Mouse (Mus musculus) neural tube, embryonic 14.5 days (tissue): ENCODE data around the gene Megf11. TPM values are rescaled to one million over a fixed set of nuclear protein-coding genes. Genes with fewer than 3 reads are reported as not detected.

Experiments
- ATAC-seq: fragments of 200-750 bp; cut with Nextera tagmentation; 2 replicates; pipeline ENCODE4 v1.8.0; 2017; ENCODE audit warnings: low read depth, mild to moderate bottlenecking, moderate TSS enrichment, moderate library complexity
- H3K27ac ChIP-seq: fragments of 300-500 bp; sonication (generic); 2 replicates; pipeline ENCODE4 v1.5.1; 2014; ENCODE audit warnings: low read depth, mild to moderate bottlenecking, control low read depth, low read length, moderate library complexity, mixed read lengths
- H3K27me3 ChIP-seq: fragments of 300-500 bp; sonication (generic); 2 replicates; pipeline ENCODE4 v1.6.1; 2014; ENCODE audit warnings: low read length; ENCODE audit not compliant: control insufficient read depth, insufficient read depth
- H3K36me3 ChIP-seq: fragments of 300-500 bp; sonication (generic); 2 replicates; pipeline ENCODE4 v1.6.1; 2014; ENCODE audit warnings: low read length, mixed read lengths; ENCODE audit not compliant: control insufficient read depth, insufficient read depth
- H3K4me1 ChIP-seq: fragments of 300-500 bp; sonication (generic); 2 replicates; pipeline ENCODE4 v1.6.1; 2014; ENCODE audit warnings: low read length; ENCODE audit not compliant: control insufficient read depth, insufficient read depth
- H3K4me2 ChIP-seq: fragments of 300-500 bp; sonication (generic); 2 replicates; pipeline ENCODE4 v1.6.1; 2014; ENCODE audit warnings: mild to moderate bottlenecking, low read depth, low read length, control low read depth
- H3K4me3 ChIP-seq: fragments of 300-500 bp; sonication (generic); 2 replicates; pipeline ENCODE4 v1.5.1; 2014; ENCODE audit warnings: low read depth, low read length, control low read depth, mixed read lengths
- H3K9ac ChIP-seq: fragments of 300-500 bp; sonication (generic); replicated peaks from 2 replicates; pipeline ENCODE4 v1.6.1; 2014; ENCODE audit warnings: low read depth, mild to moderate bottlenecking, control low read depth, low read length, mixed read lengths
- H3K9me3 ChIP-seq: fragments of 300-500 bp; sonication (generic); 2 replicates; pipeline ENCODE4 v1.6.1; 2016; ENCODE audit warnings: low read length; ENCODE audit not compliant: control insufficient read depth
- WGBS: fragments of 180-500 bp; shearing (Covaris S2); extraction: QIAGEN DNeasy Blood & Tissue Kit; methylation state at CpG from one replicate; pipeline ENCODE4 v1.1.7; 2014; 5-methylcytosine and 5-hydroxymethylcytosine counted together
- polyA plus RNA-seq: library from polyadenylated mRNA; unstranded; fragments of >200 nt; fragmentation: Nextera tagmentation; extraction: Ambion mirVana; gene quantifications from 2 replicates; pipeline ENCODE4 v1.2.1, GENCODE M21; 2014

Megf11 gene
- polyA plus RNA-seq, 1 experiment from 2014 or later = 17.7 TPM

DNA sequence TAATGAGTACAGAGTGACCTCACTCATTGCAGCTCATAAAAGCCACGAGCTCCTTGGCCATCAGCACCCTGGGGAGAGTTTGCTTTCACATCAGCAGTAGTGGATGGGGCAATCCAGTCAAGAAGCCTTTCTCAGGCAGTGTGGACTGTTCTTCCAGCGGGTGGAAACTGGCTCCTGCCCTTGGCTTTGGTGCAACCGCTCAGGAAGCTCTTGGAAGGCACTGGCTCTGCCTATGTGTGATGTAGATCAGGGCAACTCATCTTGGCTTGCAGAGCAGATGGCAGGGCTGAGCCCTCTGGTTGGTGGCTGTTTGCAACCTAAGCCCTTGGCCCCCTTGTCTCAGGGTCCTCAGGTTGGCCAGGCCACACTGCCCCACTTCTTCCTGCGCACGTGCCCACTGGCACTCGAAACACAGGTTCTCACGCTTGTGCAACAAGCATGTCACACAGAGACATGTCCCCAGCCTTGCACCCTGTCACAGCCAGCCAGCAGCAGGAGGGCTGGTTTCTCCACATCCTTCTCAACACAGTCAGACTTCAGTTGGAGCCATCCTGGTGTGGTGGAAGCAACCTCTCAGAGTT is 22.1 kb downstream of the Megf11 start:
- 74% methylated on average over 7 of the region's 7 CpGs for WGBS

DNA sequence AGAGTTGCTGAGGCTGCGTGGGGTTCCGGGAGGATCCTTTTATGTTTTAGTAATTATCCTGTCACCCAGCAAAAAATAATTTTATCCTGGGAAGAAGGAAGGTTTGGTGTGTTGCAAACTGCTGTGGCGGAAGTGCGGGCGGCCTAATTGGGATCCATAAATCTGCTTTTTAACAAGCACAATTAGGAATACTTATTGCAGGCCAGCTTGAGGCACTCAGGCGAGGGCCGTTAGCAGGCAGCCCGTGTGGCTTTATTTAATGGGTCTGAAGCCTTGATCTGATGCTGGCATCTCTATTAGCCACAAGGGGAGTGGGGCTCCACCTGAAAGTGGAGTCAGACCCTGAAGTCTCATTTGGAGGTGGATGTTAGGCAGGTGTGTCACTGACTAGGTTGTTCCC is 23.4 kb downstream of the Megf11 start:
- Histone ChIP-seq H3K27me3 (no peaks in the 10 kb centered on the region), H3K4me1 (peaks cover 3% of the 10 kb centered on the region; the same call in 1 of the 2 replicates), H3K27ac (no peak overlapping the region), H3K9ac (no peak overlapping the region), H3K4me2 (no peak overlapping the region), H3K9me3 (no peaks in the 10 kb centered on the region), H3K4me3 (no peak overlapping the region), H3K36me3 (no peaks in the 10 kb centered on the region)
- 14% methylated on average over 8 of the region's 8 CpGs for WGBS
- no peak for ATAC-seq

More for the DNA sequence above, 22.1 kb downstream of the Megf11 start:
- Histone ChIP-seq H3K9me3 (no peaks in the 10 kb centered on the region), H3K27ac (no peak overlapping the region), H3K4me3 (no peak overlapping the region), H3K4me1 (peaks cover 3% of the 10 kb centered on the region; the same call in 1 of the 2 replicates), H3K4me2 (no peak overlapping the region), H3K9ac (no peak overlapping the region), H3K27me3 (no peaks in the 10 kb centered on the region), H3K36me3 (no peaks in the 10 kb centered on the region)
- ATAC-seq = no peak

DNA sequence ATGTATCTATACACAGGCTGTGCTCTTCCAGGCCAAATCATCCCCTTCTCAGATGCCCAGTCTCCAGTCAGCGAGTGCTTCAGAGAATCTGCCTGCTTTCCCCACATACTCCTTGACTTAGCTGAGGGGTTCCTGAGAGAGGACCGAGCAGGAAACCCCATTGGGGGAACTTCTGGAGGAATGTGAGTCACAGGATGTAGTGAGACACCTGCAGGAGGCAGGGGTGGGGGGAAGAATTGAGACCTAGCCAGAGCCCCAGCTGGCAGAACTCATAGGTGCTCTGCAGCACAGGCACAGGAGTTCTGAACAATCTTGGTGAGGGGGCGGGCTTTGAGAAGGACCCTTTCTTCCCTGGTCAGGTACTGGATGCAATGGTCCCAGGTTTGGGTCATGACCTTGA is 35.0 kb downstream of the Megf11 start:
- H3K36me3 ChIP-seq = no peaks in the 10 kb centered on the region
- no peak overlapping the region for H3K4me3 ChIP-seq
- H3K27me3 ChIP-seq = no peaks in the 10 kb centered on the region
- no peaks in the 10 kb centered on the region for H3K9me3 ChIP-seq
- no peak overlapping the region for H3K27ac ChIP-seq
- no peaks in the 10 kb centered on the region for H3K4me1 ChIP-seq
- ATAC-seq = no peak
- WGBS = 96% methylated on average over 3 of the region's 3 CpGs
- no peak overlapping the region for H3K9ac ChIP-seq
- H3K4me2 ChIP-seq = no peak overlapping the region

DNA sequence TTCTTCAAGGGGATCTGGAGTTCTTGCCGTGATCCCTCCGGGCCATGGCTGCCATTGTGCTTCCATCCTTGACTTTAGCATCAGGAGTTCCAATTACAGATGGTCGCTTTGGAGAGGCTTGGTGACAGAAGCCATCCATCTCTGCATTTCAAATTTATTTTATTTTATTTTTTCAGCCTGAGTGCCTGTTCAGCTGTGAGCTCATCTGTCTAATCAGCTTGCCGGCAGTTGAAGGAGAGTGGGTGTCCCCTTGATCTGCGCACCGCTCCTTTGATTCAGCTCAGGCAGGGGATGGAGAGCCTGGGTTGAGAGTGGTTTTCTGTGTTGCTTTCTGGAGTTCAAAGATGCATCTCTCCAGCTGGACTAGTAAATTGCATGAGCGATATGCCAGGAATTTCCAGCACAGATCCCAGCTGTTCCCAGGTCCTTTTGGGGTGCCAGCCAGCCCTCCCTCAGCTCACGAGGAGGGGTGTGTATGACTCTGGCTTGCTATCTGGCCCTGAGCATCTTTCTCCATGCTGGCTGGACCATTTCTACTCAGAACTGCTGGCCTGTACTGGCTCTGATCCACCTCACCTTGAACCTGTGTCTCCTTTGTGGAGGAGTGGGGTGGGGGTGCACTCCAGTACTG is 36.7 kb downstream of the Megf11 start:
- H3K9me3 ChIP-seq = no peaks in the 10 kb centered on the region
- H3K9ac ChIP-seq = no peak overlapping the region
- no peak overlapping the region for H3K27ac ChIP-seq
- H3K36me3 ChIP-seq = no peaks in the 10 kb centered on the region
- no peak overlapping the region for H3K4me2 ChIP-seq
- no peaks in the 10 kb centered on the region for H3K27me3 ChIP-seq
- no peak for ATAC-seq
- H3K4me1 ChIP-seq = no peaks in the 10 kb centered on the region
- H3K4me3 ChIP-seq = no peak overlapping the region
- WGBS = 66% methylated on average over 8 of the region's 8 CpGs

DNA sequence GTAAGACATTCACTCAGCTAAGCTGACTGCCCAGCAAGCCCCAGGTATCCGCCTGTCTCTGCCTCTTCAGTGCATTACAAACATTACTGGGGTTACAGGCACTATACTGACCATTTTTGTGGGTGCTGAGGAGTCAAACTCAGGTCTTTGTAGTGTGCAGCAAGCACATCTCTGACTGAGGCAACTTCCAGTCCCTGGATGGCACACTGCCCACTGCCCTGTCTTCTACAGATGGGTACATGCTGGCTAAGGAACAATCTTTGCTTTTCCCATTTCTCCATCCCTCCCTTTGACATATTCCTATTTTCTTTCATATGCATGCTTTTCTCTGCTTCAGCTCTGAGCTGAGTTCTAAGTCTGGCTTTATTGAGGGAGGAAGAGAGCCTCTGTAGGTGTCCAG is 38.5 kb downstream of the Megf11 start:
- no peaks in the 10 kb centered on the region for H3K4me1 ChIP-seq
- no peak for ATAC-seq
- H3K4me2 ChIP-seq = no peak overlapping the region
- H3K27me3 ChIP-seq = no peaks in the 10 kb centered on the region
- H3K4me3 ChIP-seq = no peak overlapping the region
- H3K27ac ChIP-seq = no peak overlapping the region
- H3K9ac ChIP-seq = no peak overlapping the region
- H3K36me3 ChIP-seq = no peaks in the 10 kb centered on the region
- 89% methylated on average over 1 of the region's 1 CpGs for WGBS
- H3K9me3 ChIP-seq = no peaks in the 10 kb centered on the region

DNA sequence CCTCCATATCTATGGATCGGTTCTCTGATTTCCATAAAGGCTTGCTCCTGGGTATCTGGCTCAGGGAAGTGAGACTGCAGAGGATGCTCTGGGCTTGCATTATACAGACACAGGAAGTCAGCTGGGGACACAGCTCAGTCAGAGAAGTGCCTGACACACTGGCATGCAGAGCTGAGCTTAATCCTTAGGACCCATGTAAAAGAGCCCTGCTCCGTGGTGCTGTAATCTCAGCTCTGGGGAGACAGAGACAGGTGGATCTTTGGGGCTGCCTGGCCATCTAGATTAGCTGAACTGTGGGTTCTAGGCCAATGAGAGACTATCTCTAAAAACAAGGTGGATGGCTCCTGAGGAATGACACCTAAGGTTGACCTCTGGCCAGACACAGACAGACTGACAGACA is 50.7 kb downstream of the Megf11 start:
- Histone ChIP-seq H3K4me3 (no peak overlapping the region), H3K36me3 (no peaks in the 10 kb centered on the region), H3K9ac (no peak overlapping the region), H3K9me3 (no peaks in the 10 kb centered on the region), H3K27me3 (no peaks in the 10 kb centered on the region), H3K4me2 (no peak overlapping the region), H3K4me1 (no peaks in the 10 kb centered on the region), H3K27ac (no peak overlapping the region)
- no peak for ATAC-seq
- WGBS = 78% methylated on average over 2 of the region's 2 CpGs

DNA sequence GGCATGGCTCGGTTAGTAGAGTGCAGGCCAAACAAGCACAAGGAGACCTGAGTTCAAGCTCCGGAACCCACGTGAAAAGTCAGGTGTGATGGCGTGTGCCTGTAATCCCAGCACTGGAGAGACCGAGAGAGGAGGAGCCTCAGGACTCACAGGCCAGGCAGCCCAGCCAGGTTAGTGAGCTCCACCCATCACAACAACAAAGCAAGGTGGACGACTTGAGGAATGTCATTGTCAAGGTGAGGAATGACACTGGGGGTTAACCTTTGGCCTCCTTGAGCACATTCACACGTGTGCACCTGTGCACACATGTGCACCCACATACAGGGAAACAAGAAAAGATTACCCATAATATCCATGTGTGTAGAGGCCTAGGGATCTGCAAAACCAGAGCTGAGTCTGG is 54.7 kb downstream of the Megf11 start:
- H3K9me3 ChIP-seq = no peaks in the 10 kb centered on the region
- WGBS = 86% methylated on average over 7 of the region's 7 CpGs
- H3K27ac ChIP-seq = no peak overlapping the region
- no peak overlapping the region for H3K9ac ChIP-seq
- H3K4me3 ChIP-seq = no peak overlapping the region
- H3K36me3 ChIP-seq = no peaks in the 10 kb centered on the region
- no peaks in the 10 kb centered on the region for H3K27me3 ChIP-seq
- ATAC-seq = no peak
- H3K4me2 ChIP-seq = no peak overlapping the region
- no peaks in the 10 kb centered on the region for H3K4me1 ChIP-seq

DNA sequence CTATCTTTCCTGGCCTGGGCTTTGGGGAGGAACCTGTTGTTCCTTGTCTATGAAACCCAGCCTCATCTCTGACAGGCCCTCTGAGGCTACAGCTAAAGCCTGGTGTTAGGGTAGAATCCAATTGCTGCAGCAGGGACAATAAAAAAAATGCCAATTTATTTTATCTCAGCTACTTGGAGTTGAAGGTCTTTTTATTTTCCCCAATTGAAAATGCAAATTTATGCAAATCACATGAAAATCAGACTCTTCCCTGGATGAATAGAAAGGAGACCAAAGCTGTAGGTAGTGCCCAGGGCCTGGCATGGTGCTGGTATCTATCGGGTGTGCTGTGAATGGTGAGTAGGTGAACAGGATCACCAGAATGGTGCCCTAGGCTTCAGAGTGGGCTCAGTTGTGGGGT is 60.6 kb downstream of the Megf11 start:
- no peak overlapping the region for H3K27ac ChIP-seq

DNA sequence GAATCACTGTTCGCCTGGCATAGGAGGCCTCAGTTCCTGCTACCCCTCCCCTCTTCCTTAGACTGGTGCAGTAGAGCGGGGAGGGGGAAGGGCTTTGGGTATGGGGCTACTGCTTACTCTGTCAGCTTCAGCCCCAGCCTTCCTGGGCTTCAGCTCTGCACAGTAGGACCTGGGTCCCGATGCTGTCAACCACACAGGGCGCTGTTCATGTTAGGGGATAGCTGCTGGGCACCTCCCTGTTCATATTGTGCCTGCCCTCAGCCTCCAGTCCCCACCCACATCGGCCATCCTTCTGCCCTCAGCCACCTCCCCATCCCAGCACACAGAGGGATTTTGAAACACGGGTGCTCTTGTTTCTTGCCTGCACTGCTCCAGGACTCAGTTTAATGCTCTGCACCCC is 61.6 kb downstream of the Megf11 start:
- Histone ChIP-seq H3K27ac (no peak overlapping the region), H3K4me1 (peaks cover 9% of the 10 kb centered on the region; the same call in 1 of the 2 replicates), H3K27me3 (no peaks in the 10 kb centered on the region), H3K36me3 (no peaks in the 10 kb centered on the region), H3K9ac (no peak overlapping the region), H3K4me2 (no peak overlapping the region), H3K4me3 (no peak overlapping the region), H3K9me3 (no peaks in the 10 kb centered on the region)
- WGBS = 29% methylated on average over 6 of the region's 6 CpGs
- ATAC-seq = peak; percentile 38

More for the DNA sequence above, 60.6 kb downstream of the Megf11 start:
- Histone ChIP-seq H3K9me3 (no peaks in the 10 kb centered on the region), H3K9ac (no peak overlapping the region), H3K36me3 (no peaks in the 10 kb centered on the region), H3K27me3 (no peaks in the 10 kb centered on the region), H3K4me1 (peaks cover 9% of the 10 kb centered on the region; the same call in 1 of the 2 replicates), H3K4me2 (no peak overlapping the region), H3K4me3 (no peak overlapping the region)
- ATAC-seq = no peak
- 36% methylated on average over 1 of the region's 1 CpGs for WGBS
